Mouse (Mus musculus): ENCODE data around the gene Rab29.

- TF ChIP-seq POLR2A (IDR thresholded peaks at IDR 0.05; ENCODE audit: low read depth, low read length) (peak; percentile 47), CTCF (conservative IDR thresholded peaks at IDR 0.05; ENCODE audit: insufficient read depth, insufficient read length, low read depth, low read length) (no peak)
Observed at GRCm38 (mm10) chr1:131827787-131828258, 39.2 kb upstream of the Rab29 start.
